Mouse (Mus musculus): ENCODE measurements around the gene Nucks1.

- TF ChIP-seq POLR2A (IDR thresholded peaks at IDR 0.05; ENCODE audit: low read depth, low read length) (no peak), CTCF (IDR thresholded peaks at IDR 0.05; ENCODE audit: extremely low read depth, insufficient read length, insufficient replicate concordance, low read depth, low read length) (no peak)
Observed at GRCm38 (mm10) chr1:131955131-131955757, 44.9 kb downstream of the Nucks1 start.
